Mouse (Mus musculus): ENCODE data around the gene Nbea. TPM values are rescaled to one million over a fixed set of nuclear protein-coding genes. Genes with fewer than 3 reads are reported as not detected.
A peak's percentile ranks its signal among the peaks of the same experiment; 100 is the strongest.

Gene Nbea
- polyA plus RNA-seq, 1 experiment from 2014 or later = 22.5 TPM

DNA sequence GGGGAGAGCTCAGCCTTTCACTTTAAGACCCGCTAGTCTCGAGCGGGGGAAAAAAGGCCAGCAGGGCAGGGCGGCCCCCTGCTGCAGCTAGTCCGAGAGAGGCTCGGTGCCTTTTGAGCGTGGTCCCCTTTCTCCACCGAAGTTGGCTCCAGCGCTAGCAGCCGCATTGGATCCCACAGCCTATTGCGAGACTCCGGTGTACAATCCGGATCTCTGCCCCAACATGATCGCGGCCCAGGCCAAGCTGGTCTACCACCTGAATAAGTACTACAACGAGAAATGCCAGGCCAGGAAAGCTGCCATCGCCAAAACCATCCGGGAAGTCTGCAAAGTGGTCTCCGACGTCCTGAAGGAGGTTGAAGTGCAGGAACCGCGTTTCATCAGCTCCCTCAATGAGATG lies 400.7 kb downstream of the Nbea start:
- H3K9ac ChIP-seq (replicated peaks) = peak overlapping the region; percentile 93
- H3K4me2 ChIP-seq = peak overlapping the region; percentile 87
- H3K27ac ChIP-seq = peak overlapping the region; percentile 97
- WGBS = under 1% methylated on average over 22 of the region's 22 CpGs
- no peaks in the 10 kb centered on the region for H3K9me3 ChIP-seq
- ATAC-seq (ENCODE audit: insufficient number of reproducible peaks, insufficient read depth, low FRiP score, low TSS enrichment, low read depth) = no peak
- H3K4me1 ChIP-seq (replicated peaks) = peaks cover 24% of the 10 kb centered on the region
- H3K4me3 ChIP-seq (replicated peaks) = peak overlapping the region; percentile 64
- H3K36me3 ChIP-seq = no peaks in the 10 kb centered on the region
- H3K27me3 ChIP-seq = peaks cover 28% of the 10 kb centered on the region; the same call in 1 of the 2 replicates

DNA sequence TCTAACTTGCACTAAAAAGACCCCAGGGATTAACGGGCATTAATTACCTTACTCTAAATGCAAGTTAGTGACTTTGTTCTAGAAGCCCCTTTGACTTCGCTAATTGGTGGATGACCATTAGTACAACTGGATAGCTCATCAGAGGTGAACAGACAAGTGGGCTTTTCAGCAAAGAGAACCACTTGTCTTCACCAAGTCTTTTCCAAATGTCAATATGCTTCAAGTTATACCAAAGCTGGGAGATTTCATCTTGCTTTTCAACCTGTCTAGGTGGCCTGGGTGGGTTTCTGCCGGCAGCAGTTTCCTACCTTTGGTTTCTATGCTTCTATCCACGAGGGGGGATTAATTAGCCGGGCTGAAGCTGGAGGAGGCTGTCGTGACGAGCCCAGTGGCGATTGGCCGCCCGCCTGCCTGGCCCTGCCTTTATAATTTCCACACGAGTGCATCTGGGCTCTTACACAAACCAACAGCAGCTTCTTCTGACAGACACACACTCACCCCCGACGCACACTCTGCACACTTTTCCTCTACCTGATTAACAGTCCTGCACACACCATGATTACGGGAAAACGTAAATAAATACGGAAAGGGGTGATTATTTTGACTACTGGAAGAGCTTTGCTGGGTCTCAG lies 401.3 kb downstream of the Nbea start, which contains the start of gene Mab21l1:
Gene Mab21l1, plus strand, starts transcription at position 455 of the 632 bp plus-strand sequence.
- Histone ChIP-seq H3K4me1 (replicated peaks) (peaks cover 24% of the 10 kb centered on the region), H3K27ac (peak within 1 kb of the TSS; percentile 97)

DNA sequence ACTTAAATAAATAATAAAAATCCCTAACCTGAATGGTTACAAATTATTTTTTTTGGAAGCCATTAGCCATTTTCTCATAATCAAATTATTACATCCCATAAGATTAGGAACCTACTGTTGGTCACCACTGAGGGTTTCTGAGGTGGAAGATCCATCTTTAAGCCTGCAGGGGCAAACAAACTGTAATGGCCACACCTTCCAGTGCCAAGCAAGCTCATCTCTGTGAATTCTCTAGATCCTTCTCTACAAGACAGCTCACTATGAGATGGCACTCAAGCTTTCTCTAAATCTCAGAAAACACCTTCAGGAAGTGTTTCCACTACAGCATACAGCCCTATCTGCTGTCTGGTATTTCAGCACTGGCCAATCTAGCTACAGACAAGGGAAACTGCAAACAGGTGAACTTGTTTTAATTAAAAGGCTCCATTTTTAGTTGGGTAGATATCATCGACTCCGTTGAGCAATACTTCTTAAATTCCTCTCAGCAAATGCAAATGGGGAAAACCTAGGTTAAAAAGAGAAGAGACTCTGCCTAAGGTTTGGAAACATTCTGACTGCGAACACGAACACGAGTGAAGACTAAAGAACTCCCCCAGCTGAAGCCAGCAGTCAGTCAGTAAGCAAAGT lies 402.0 kb downstream of the Nbea start:
- ATAC-seq (ENCODE audit: insufficient number of reproducible peaks, insufficient read depth, low FRiP score, low TSS enrichment, low read depth) = no peak
- Histone ChIP-seq H3K4me2 (peak overlapping the region; percentile 87), H3K27ac (peak overlapping the region; percentile 97), H3K4me3 (replicated peaks) (peak overlapping the region; percentile 64), H3K9me3 (no peaks in the 10 kb centered on the region), H3K27me3 (peaks cover 28% of the 10 kb centered on the region; the same call in 1 of the 2 replicates), H3K36me3 (no peaks in the 10 kb centered on the region), H3K9ac (replicated peaks) (peak overlapping the region; percentile 93; the same call in 1 of the 2 replicates), H3K4me1 (replicated peaks) (peaks cover 24% of the 10 kb centered on the region)
- WGBS = 7% methylated on average over 5 of the region's 5 CpGs

More for the DNA sequence above, 401.3 kb downstream of the Nbea start, which contains the start of gene Mab21l1:
- Histone ChIP-seq H3K4me2 (peak within 1 kb of the TSS; percentile 87), H3K9ac (replicated peaks) (peak within 1 kb of the TSS; percentile 93), H3K27me3 (peaks cover 28% of the 10 kb centered on the region; the same call in 1 of the 2 replicates), H3K4me3 (replicated peaks) (peak within 1 kb of the TSS; percentile 64), H3K36me3 (no peaks in the 10 kb centered on the region), H3K9me3 (no peaks in the 10 kb centered on the region)
- peak; percentile 68 for ATAC-seq (ENCODE audit: insufficient number of reproducible peaks, insufficient read depth, low FRiP score, low TSS enrichment, low read depth)
- 1% methylated on average over 16 of the region's 16 CpGs for WGBS

DNA sequence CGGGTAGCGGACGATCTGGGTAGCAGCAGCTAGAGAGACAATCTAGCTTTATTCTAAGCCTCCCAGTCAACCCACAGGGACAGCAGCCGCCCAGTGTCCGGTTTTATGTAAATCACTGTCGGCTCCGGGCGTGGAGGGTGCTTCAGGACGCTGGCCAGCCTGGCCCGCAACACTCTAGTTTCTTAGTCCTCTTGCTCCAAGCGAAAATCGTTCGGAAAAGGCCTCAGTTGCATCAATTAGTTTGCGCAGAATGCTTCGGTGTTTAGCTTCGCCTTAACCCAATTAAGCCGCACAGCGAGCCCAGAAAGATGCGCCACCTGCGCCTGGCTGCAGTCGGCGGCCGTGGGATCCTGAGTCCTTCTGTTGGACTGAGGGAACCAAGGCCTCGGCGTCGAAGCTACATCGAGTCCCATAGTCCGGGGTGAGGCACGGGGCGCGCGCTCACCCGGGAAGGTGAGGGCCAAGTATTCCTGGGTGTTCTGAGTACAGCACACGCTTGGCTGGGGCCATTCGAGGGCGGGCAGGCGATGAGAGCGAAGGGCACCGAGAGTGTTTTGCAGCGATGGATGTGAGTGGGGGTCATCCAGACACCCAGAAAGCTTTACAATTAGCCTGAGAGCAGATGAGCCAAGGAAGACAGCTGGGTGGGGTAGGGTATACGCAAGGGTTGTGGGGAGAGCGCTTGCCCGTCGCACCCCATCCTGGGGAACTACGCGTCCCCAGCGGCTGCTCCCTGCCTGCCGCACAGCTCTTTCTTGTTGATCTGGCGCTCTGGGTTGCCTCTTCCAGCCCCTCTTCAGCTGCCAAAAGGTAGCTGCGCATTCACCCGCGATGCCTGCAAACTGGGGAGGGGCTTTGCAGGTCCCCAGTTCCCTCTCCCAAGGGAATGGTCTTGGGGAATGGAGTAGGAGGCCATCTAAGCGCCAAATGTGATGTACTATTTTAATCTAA lies 403.1 kb downstream of the Nbea start:
- peak overlapping the region; percentile 56 for H3K27ac ChIP-seq
- no peaks in the 10 kb centered on the region for H3K9me3 ChIP-seq
- peak overlapping the region; percentile 66 for H3K9ac ChIP-seq (replicated peaks)
- WGBS = under 1% methylated on average over 53 of the region's 53 CpGs
- H3K4me3 ChIP-seq (replicated peaks) = peak overlapping the region; percentile 64
- peak; percentile 16; the same call in 1 of the 2 replicates for ATAC-seq (ENCODE audit: insufficient number of reproducible peaks, insufficient read depth, low FRiP score, low TSS enrichment, low read depth)
- H3K27me3 ChIP-seq = peaks cover 28% of the 10 kb centered on the region; the same call in 1 of the 2 replicates
- H3K36me3 ChIP-seq = no peaks in the 10 kb centered on the region
- H3K4me1 ChIP-seq (replicated peaks) = peaks cover 24% of the 10 kb centered on the region
- peak overlapping the region; percentile 87 for H3K4me2 ChIP-seq

DNA sequence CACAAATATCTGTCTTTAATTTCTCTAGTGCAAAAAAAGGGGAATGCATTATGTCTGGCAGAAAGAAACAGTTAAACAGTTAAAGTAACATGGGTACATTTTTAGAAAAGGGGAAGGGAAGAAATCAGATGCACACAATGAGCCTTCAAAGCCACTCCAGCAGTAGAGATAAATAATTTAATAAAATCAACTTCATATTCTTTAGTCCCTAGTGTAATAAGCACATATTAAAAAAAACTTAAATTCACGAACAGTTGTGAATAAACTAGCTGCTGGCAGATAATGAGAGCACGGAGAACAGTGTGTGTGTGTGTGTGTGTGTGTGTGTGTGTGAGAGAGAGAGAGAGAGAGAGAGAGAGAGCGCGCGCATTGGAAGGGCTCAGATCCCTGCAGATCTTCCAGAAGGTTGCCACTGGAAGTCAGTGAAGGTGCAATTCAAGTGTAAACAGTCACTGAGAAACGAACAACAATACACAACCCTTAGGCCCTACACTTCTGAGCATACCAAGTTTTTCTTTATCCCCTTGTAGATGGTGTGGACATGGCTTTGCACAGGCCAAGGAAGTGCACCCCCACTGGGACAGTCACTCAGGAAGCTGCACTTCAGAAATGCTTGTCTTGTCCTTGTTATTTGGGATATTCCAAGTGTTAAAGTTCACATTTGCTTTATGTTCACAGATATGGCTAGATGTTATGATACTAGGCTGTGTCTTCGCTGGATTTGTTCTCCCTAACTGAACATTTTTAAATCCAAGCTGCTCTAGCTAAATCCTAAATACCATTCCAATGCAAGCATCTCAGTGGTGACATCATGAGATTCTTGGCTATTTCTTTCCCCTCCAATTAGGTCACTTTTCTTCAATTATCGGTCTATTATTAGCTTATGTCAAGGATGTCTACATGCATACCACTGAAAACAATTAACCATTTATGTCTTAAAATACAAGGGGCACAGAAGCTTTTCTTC lies 404.5 kb downstream of the Nbea start:
- H3K4me3 ChIP-seq (replicated peaks) = no peak overlapping the region
- H3K27ac ChIP-seq = no peak overlapping the region
- no peaks in the 10 kb centered on the region for H3K36me3 ChIP-seq
- H3K4me2 ChIP-seq = peak overlapping the region; percentile 9
- peaks cover 28% of the 10 kb centered on the region; the same call in 1 of the 2 replicates for H3K27me3 ChIP-seq
- no peaks in the 10 kb centered on the region for H3K9me3 ChIP-seq
- H3K9ac ChIP-seq (replicated peaks) = no peak overlapping the region
- no peak for ATAC-seq (ENCODE audit: insufficient number of reproducible peaks, insufficient read depth, low FRiP score, low TSS enrichment, low read depth)
- H3K4me1 ChIP-seq (replicated peaks) = peaks cover 24% of the 10 kb centered on the region
- WGBS = 35% methylated on average over 8 of the region's 8 CpGs

DNA sequence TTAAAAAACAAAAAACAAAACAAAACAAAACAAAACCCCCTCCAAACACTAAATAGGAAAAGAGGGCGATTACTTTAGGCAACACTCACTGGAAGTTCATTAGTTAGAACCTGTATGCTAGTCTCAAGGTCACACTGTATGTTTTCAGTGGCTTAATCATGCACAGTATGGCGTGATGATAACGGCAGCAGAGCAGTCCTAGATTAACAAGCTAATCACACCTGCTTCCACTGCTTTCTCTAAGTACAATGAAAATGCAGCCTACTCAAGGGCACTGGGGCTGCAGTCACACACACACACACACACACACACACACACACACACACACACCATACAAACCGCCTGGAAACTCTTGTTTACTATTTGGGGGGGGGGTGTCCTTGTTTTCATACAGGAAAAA lies 406.0 kb downstream of the Nbea start:
- no peak overlapping the region for H3K27ac ChIP-seq
- WGBS = 58% methylated on average over 4 of the region's 4 CpGs
- no peak overlapping the region for H3K4me2 ChIP-seq
- no peaks in the 10 kb centered on the region for H3K36me3 ChIP-seq
- H3K27me3 ChIP-seq = peaks cover 25% of the 10 kb centered on the region; the same call in 1 of the 2 replicates
- no peak overlapping the region for H3K4me3 ChIP-seq (replicated peaks)
- H3K9ac ChIP-seq (replicated peaks) = no peak overlapping the region
- ATAC-seq (ENCODE audit: insufficient number of reproducible peaks, insufficient read depth, low FRiP score, low TSS enrichment, low read depth) = no peak
- peaks cover 24% of the 10 kb centered on the region for H3K4me1 ChIP-seq (replicated peaks)
- H3K9me3 ChIP-seq = no peaks in the 10 kb centered on the region

DNA sequence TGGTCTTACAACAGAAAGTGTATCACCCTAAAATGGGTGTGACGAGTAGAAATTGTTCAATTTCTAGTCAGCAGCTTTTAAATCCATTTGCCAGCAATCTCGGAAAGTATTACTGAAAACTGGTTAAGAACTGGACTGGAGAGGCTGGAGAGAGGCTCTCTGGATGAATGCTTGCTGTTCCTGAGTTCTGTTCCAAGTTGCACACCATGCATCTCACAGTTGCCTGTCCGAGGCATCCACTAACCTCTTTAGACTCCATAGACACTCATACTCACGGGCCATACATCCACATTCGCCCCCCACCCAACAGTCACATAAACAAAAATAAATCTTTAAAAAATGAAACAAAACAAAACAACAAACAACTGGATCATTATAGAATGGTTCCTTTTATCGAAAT lies 407.7 kb downstream of the Nbea start:
- no peak for ATAC-seq (ENCODE audit: insufficient number of reproducible peaks, insufficient read depth, low FRiP score, low TSS enrichment, low read depth)
- peaks cover 11% of the 10 kb centered on the region; the same call in 1 of the 2 replicates for H3K27me3 ChIP-seq

DNA sequence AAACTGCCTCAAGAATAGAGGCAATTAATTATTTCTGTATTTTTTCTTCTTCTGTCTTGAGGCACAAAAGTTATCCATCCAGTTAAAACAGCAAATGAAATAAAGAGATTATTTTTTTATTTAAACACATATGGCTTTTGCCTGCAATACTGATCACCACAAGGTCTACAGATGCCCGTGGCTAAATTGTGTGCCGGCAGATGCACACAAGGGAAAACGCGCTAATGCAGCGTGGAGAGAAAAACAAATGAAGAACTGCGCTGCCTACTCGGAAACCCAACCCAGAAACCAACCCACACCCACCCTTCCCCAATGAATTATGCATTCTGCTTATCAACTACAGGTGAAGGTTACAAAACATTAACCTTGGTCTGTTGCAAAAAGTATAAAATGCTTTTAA lies 408.3 kb downstream of the Nbea start:
- Histone ChIP-seq H3K4me1 (replicated peaks) (peaks cover 4% of the 10 kb centered on the region; the same call in 1 of the 2 replicates), H3K36me3 (no peaks in the 10 kb centered on the region), H3K4me2 (no peak overlapping the region), H3K27ac (no peak overlapping the region), H3K9me3 (no peaks in the 10 kb centered on the region), H3K27me3 (0 out of 2 replicates have a peak, but pooled peaks cover 6% of the 10 kb centered on the region), H3K4me3 (replicated peaks) (no peak overlapping the region), H3K9ac (replicated peaks) (no peak overlapping the region)
- WGBS = 73% methylated on average over 7 of the region's 7 CpGs
- no peak for ATAC-seq (ENCODE audit: insufficient number of reproducible peaks, insufficient read depth, low FRiP score, low TSS enrichment, low read depth)

More for the DNA sequence above, 407.7 kb downstream of the Nbea start:
- H3K4me2 ChIP-seq = no peak overlapping the region
- WGBS = 80% methylated on average over 6 of the region's 6 CpGs
- H3K9me3 ChIP-seq = no peaks in the 10 kb centered on the region
- H3K9ac ChIP-seq (replicated peaks) = no peak overlapping the region
- H3K4me1 ChIP-seq (replicated peaks) = peaks cover 9% of the 10 kb centered on the region
- H3K36me3 ChIP-seq = no peaks in the 10 kb centered on the region
- H3K4me3 ChIP-seq (replicated peaks) = no peak overlapping the region
- H3K27ac ChIP-seq = no peak overlapping the region

DNA sequence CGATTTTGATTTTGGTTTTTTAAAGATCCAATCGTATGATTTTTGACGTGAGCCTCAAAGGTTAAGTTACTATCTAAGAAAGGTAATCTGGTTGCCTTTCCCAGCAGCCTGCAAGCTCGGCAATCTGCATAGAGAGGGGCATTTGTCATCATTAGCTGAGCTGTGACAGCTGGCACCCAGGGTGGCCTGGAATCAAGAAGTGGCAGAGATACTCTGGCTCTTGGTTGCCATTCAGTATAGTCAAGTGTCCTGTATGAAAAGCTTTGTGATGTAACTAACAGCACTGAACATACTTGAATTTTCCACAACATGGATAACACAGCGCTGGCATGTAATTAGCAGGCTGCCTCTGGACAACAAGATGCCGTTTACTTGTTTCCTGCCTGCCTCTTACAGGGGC lies 409.3 kb downstream of the Nbea start:
- Histone ChIP-seq H3K27ac (no peak overlapping the region), H3K27me3 (0 out of 2 replicates have a peak, but pooled peaks cover 4% of the 10 kb centered on the region)
- 48% methylated on average over 6 of the region's 6 CpGs for WGBS

DNA sequence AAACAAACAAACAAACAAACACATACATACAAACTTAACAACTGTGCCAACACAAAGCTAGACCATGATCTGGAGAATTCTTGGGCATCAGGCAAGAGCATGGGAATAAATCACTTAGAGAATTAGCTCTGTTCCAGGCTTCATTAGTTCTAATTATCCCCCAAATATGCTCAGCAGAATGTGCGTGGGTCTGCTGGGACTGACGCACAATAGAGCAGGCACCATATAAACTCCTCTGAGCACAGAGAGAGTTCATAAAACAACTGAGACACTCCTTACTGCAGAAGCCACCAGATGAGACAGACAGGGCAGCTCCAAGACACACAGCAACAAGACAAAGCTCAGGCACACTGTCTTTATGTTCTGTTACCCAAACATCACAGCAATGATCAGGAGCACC lies 414.2 kb downstream of the Nbea start:
- Histone ChIP-seq H3K27me3 (no peaks in the 10 kb centered on the region), H3K36me3 (no peaks in the 10 kb centered on the region), H3K4me2 (no peak overlapping the region), H3K4me3 (replicated peaks) (no peak overlapping the region), H3K27ac (no peak overlapping the region), H3K9ac (replicated peaks) (no peak overlapping the region), H3K9me3 (no peaks in the 10 kb centered on the region), H3K4me1 (replicated peaks) (peaks cover 5% of the 10 kb centered on the region; the same call in 1 of the 2 replicates)
- WGBS = 30% methylated on average over 2 of the region's 2 CpGs
- no peak for ATAC-seq (ENCODE audit: insufficient number of reproducible peaks, insufficient read depth, low FRiP score, low TSS enrichment, low read depth)

More for the DNA sequence above, 409.3 kb downstream of the Nbea start:
- Histone ChIP-seq H3K4me2 (no peak overlapping the region), H3K4me3 (replicated peaks) (no peak overlapping the region), H3K36me3 (no peaks in the 10 kb centered on the region), H3K9me3 (no peaks in the 10 kb centered on the region), H3K4me1 (replicated peaks) (no peaks in the 10 kb centered on the region), H3K9ac (replicated peaks) (no peak overlapping the region)
- no peak for ATAC-seq (ENCODE audit: insufficient number of reproducible peaks, insufficient read depth, low FRiP score, low TSS enrichment, low read depth)
